ENCODE assay signal across 1 mouse cellular context in the genomic region with DNA sequence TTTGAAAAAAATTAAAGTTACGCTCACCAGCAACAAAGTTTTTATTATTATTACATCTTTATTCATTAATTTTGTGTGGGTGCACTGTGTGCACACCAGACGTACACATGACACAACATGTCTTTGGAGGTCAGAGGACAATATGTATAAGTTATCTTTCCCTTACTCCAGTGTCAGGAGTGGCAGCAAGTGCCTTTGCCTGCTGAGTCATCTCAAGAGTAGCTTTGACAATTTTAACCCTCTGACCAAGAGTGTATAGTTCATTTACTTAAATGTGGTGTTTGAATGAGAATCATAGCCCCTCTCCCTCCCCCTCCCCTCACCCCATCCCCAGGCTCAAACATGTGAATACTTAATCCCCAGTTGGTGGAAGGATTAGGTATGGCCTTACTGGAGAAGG.
TF ChIP-seq lines count a peak whose summit lies in the region.

No protein-coding gene starts in this region.

TF ChIP-seq in CH12.LX, 34 proteins besides CTCF, POLR2A, EP300 and RAD21 (continued from another document):
- TF ChIP-seq NRF1 (IDR thresholded peaks at IDR 0.05; ENCODE audit: low read depth, low read length) (no peak), GABPA (IDR thresholded peaks at IDR 0.05; ENCODE audit: insufficient replicate concordance, low read depth, low read length) (no peak), KAT2A (IDR thresholded peaks at IDR 0.05; ENCODE audit: insufficient replicate concordance, low read length) (no peak), ZNF384 (IDR thresholded peaks at IDR 0.05; ENCODE audit: low read depth, low read length) (no peak), POLR2AphosphoS2 (IDR thresholded peaks at IDR 0.05; ENCODE audit: low read depth, low read length) (no peak), ELF1 (IDR thresholded peaks at IDR 0.05; ENCODE audit: low read depth, low read length) (no peak), BHLHE40 (IDR thresholded peaks at IDR 0.05; ENCODE audit: low read depth, low read length) (no peak), JUN (IDR thresholded peaks at IDR 0.05; ENCODE audit: insufficient read depth, low read depth, low read length) (peak; percentile 73), MXI1 (IDR thresholded peaks at IDR 0.05; ENCODE audit: low read depth, low read length) (no peak), USF1 (IDR thresholded peaks at IDR 0.05; ENCODE audit: low read depth, low read length) (no peak), ZKSCAN1 (IDR thresholded peaks at IDR 0.05; ENCODE audit: borderline replicate concordance, low read depth, low read length) (no peak), MAX (IDR thresholded peaks at IDR 0.05; ENCODE audit: low read length) (no peak), RCOR1 (conservative IDR thresholded peaks at IDR 0.05; ENCODE audit: low read depth, low read length) (0 out of 2 replicates have a peak, but pooled peaks have one; percentile 19), TBP (conservative IDR thresholded peaks at IDR 0.05; ENCODE audit: low read depth, low read length) (no peak), HCFC1 (IDR thresholded peaks at IDR 0.05; ENCODE audit: low read depth, low read length) (no peak), MAZ (IDR thresholded peaks at IDR 0.05; ENCODE audit: low read depth, low read length) (no peak), USF2 (conservative IDR thresholded peaks at IDR 0.05; ENCODE audit: low read depth, low read length) (no peak), UBTF (IDR thresholded peaks at IDR 0.05; ENCODE audit: low read depth, low read length) (no peak), MAFK (IDR thresholded peaks at IDR 0.05; ENCODE audit: insufficient replicate concordance, low read length) (no peak), E2F4 (IDR thresholded peaks at IDR 0.05; ENCODE audit: insufficient replicate concordance, low read depth, low read length) (no peak), IRF4 (IDR thresholded peaks at IDR 0.05; ENCODE audit: low read depth, low read length) (peak; percentile 92), MYC (IDR thresholded peaks at IDR 0.05; ENCODE audit: low read depth, low read length) (no peak), SIN3A (IDR thresholded peaks at IDR 0.05; ENCODE audit: low read length) (no peak), ZMIZ1 (IDR thresholded peaks at IDR 0.05; ENCODE audit: low read depth, low read length) (no peak), SMC3 (IDR thresholded peaks at IDR 0.05; ENCODE audit: low read depth, low read length) (no peak), JUND (conservative IDR thresholded peaks at IDR 0.05; ENCODE audit: low read depth, low read length) (peak; percentile 92)
